Mouse (Mus musculus): Measurements from ENCODE around the gene Entpd7.
A peak's percentile ranks its signal among the peaks of the same experiment; 100 is the strongest.

Gene Entpd7

DNA sequence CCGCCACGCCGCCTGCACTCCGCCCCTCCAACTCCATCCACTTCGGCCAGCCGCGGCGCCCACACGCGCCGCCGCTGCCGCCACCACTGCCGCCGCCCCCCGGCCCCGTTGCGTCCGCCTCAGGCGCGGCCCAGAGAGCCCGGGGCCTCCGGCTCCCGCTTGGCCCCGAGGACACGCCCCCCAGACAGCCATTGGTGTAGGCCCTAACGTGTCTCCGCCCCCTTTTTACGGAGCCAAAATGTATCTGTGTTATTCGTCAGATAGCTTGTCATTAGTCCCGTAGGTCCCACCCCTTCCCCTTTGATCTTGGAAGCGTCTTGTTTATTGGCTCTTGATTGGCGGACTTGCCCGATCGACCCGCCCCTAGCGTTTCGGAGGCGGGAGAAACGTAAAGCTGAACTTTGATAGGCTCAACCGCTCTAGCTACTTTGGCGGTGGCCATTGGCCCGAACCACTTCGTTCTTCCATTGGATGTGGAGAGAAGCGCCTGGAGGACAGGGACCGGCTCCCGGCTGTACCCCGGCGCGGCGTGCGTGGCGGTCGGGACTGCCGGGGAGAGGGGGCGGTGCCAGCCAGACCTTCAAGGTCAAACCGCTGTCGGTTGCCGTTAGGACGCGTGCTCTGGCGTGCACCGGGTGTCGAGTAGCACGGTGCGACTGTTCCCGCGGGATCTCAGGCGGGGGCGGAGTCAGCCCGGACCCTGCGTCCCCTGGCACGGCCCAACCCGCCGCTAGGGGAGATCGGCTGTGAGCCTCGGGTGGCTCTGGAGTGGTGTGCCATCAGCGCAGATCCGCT lies 14.5 kb upstream of the Entpd7 start, which contains the start of gene Slc25a28:
Gene Slc25a28 (minus strand): TSS at position 152 of the 795 bp plus-strand sequence.
- DNase-seq (ENCODE audit: low spot score): peak; percentile 98

GRCm38 (mm10) chr19:43675525-43676400 lies 13.7 kb upstream of the Entpd7 start:
- DNase-seq (ENCODE audit: low spot score): peak; percentile 51

GRCm38 (mm10) chr19:43678467-43679003 lies 10.9 kb upstream of the Entpd7 start:
- DNase-seq (ENCODE audit: low spot score): no peak

- DNase-seq (ENCODE audit: low spot score): no peak
These were observed 9.9 kb upstream of the Entpd7 start for GRCm38 (mm10) chr19:43679474-43679981.

DNA sequence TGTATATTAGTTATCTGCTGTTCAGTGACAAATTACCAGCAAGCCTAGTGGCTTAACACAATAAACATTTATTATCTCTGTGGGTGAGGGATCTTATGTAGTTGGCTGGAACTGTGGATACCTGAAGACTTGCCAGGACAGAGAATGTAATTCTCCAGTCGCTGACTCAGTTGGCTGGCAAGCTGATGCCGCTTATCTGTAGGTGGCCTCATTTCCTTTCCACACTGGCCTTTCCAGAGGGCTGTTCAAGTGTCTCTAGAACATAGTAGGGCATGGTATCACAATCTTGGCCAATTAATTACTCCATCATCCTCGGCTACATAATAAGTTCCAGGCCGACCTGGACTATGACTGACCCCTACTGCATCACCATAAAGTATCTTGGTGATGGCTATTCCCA lies 7.9 kb upstream of the Entpd7 start:
- no peak for DNase-seq (ENCODE audit: low spot score)

GRCm38 (mm10) chr19:43692815-43693214 lies 3.3 kb downstream of the Entpd7 start:
- no peak for DNase-seq (ENCODE audit: low spot score)

GRCm38 (mm10) chr19:43695514-43695964 lies 6.1 kb downstream of the Entpd7 start:
- DNase-seq (ENCODE audit: low spot score): no peak

DNA sequence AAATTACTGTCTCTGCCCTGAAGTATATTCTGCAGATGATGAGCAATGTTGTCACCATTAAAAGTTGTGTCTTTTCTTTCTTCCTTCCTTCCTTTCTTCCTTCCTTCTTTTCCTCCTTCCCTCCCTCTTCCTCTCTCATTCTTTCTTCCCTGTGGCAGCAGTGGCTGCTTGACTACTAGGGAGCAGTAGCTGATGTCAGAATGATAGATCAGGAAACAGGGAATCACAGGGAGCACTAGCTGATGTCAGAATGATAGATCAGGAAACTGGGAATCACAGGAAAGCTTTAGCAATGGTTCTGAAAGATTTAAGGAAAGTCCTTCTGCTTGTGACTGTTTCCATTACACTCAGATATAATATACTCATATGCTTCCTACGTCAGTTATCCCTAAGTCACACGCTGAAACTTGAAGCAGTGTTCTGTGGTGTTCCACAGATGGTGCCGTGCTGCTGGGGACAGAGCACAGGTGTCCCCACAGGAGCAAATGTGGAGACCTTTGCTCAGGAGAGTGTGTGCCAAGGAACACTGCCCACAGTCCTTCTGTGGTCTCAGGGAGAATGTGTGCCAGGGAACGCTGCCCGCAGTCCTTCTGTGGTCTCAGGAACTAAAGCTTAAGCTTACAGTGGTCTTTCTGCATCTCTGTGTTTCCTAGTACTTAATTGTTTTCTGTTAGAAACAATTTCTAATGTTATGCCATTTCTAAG lies 8.3 kb downstream of the Entpd7 start:
- DNase-seq (ENCODE audit: low spot score): no peak

GRCm38 (mm10) chr19:43699021-43699762 lies 9.7 kb downstream of the Entpd7 start:
- DNase-seq (ENCODE audit: low spot score): no peak

DNA sequence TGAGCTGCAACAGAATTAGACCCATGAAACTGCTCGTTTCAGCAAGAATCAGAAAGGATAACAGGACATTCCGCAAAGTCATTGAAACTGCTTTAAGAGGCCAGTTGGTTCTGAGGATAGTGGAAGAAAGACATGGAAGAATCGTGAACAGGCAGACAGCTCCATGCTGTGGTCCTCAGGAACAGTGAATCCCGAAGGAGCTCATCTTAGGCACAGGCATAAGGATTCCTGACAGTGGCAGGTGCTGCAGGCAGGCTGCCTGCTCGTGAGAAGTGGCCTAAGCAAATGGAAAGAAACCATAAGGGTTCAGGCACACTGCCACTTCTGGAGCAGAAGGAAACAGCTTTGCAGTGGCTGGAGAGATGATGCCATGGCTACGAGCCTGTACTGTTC lies 10.3 kb downstream of the Entpd7 start:
- no peak for DNase-seq (ENCODE audit: low spot score)

DNA sequence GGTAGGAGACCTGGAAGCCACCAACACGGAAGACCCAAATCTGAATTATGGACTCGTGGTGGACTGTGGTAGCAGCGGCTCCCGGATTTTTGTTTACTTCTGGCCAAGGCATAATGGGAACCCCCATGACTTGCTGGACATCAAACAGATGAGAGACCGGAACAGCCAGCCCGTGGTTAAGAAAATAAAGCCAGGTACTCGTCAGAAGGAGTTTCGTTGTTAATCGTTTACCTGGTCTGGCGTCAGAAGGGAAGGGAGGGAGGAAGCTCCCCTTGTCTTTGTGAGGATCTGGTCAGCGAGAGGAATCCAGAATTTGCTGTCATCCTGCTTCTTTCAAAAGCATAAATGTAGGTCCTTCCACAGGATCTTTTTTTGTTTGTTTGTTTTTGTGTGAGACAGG lies 14.7 kb downstream of the Entpd7 start:
- DNase-seq (ENCODE audit: low spot score): no peak

GRCm38 (mm10) chr19:43704787-43705497 lies 15.5 kb downstream of the Entpd7 start:
- DNase-seq (ENCODE audit: low spot score): no peak

- no peak for DNase-seq (ENCODE audit: low spot score)
These were observed 18.7 kb downstream of the Entpd7 start for GRCm38 (mm10) chr19:43708206-43708605.

DNA sequence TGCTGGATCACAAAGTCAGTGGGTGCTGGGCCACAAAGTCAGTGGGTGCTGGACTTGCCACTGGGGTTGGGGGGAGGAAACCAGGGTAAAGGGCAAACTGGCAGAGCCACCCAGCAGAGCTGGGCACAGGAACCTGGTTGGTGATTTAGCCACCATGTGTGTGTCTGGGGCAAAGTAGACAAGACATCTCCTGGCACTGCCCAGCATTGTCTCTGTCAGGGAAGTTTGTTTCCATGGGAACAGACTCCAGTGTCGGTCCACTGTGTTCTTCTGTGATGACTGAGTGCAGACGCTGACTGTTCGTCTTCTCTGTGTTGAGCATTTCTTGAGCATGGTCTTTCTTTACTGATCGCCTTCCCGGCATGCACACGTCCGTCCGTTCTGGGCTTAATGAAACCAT lies 19.8 kb downstream of the Entpd7 start:
- no peak for DNase-seq (ENCODE audit: low spot score)

GRCm38 (mm10) chr19:43711159-43711916 lies 21.9 kb downstream of the Entpd7 start:
- no peak for DNase-seq (ENCODE audit: low spot score)

DNA sequence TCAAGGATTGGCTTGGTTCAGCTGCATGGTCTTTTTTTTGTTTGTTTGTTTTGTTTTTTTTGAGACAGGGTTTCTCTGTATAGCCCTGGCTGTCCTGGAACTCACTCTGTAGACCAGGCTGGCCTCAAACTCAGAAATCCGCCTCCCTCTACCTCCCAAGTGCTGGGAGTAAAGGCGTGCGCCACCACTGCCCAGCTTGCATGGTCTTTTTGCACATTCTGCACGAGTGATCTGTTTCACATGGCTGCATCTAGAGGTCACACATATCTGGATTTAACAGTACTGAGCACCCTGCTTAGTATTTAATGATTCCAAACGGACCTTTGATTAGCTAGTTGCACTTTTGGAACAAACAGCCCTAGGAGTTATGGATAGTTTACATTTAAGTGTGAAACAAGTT lies 22.5 kb downstream of the Entpd7 start:
- DNase-seq (ENCODE audit: low spot score): no peak

DNA sequence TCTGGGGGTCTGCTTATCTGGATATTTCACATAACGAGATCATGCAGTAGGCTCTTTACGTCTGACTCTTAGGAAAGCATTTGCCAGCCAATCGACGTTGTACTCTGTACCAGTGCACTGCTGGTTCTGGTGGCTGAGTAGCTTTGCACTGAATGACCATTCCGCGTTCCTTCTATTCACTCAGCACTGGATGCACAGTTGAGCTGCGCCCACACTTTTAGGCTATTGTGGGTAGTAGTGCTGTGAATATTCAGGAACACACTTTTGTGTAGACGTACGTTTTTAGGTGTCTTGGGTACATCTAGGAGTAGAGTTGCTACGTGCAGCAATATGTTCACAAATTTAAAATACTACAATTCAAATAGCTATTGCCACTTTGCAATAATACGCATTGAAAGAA lies 30.6 kb downstream of the Entpd7 start:
- DNase-seq (ENCODE audit: low spot score): no peak

- no peak for DNase-seq (ENCODE audit: low spot score)
These were observed 33.4 kb downstream of the Entpd7 start for GRCm38 (mm10) chr19:43722891-43723290.

- DNase-seq (ENCODE audit: low spot score): no peak
These were observed 34.0 kb downstream of the Entpd7 start for GRCm38 (mm10) chr19:43723501-43723900.

DNA sequence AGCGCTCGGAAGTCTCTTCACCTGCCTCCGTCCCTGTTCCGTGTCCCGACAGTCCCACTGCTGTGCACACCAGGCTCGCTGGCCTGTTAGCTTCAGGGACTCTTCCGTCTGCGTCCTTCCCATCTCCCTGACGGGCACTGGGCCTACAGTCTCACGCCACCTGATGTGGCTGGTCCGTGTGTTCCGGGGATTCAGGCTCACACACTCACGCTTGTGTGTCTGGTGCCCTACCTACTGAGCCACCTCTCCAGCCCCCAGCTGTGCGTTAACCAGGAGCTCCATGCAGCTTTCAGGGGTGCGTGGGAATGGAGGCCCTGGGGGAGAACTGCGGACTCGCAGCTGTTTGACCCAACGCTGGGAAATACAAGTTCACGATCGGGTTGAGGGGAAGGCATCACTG lies 34.7 kb downstream of the Entpd7 start:
- no peak for DNase-seq (ENCODE audit: low spot score)

Measured in urinary bladder, postnatal 14 days (tissue).